Mouse (Mus musculus): ENCODE data around the gene Pdap1. TPM values are rescaled to one million over a fixed set of nuclear protein-coding genes. Genes with fewer than 3 reads are reported as not detected.

The Pdap1 gene
- total and polyA plus RNA-seq, 2 experiments = 16.1 to 19.7 TPM

- H3K9ac ChIP-seq (ENCODE audit: low read depth, low read length) = no peak overlapping the region
- H3K79me2 ChIP-seq (ENCODE audit: control insufficient read depth, insufficient read depth, low read length) = peaks cover 11% of the 10 kb centered on the region; the same call in 1 of the 2 replicates
- H3K4me1 ChIP-seq (ENCODE audit: control insufficient read depth, insufficient read depth, low read length) = peaks cover 4% of the 10 kb centered on the region
- H3K27me3 ChIP-seq (ENCODE audit: control insufficient read depth, insufficient read depth, low read length) = no peaks in the 10 kb centered on the region
- H3K36me3 ChIP-seq (ENCODE audit: control insufficient read depth, insufficient read depth, low read length) = no peaks in the 10 kb centered on the region
- TF ChIP-seq CTCF (IDR thresholded peaks at IDR 0.05; ENCODE audit: low read depth, low read length) (no peak), POLR2A (IDR thresholded peaks at IDR 0.05; ENCODE audit: extremely low read depth, insufficient read depth, low read length) (no peak)
- H3K4me3 ChIP-seq (ENCODE audit: insufficient read depth, low read depth, low read length) = no peak overlapping the region
- 86% methylated on average over 10 of the region's 10 CpGs for WGBS
- no peak overlapping the region for H3K27ac ChIP-seq (replicated peaks; ENCODE audit: insufficient read depth, low read depth, low read length)
- no peak for DNase-seq (ENCODE audit: extremely low read depth, low read depth, low spot score)
Measured at GRCm38 (mm10) chr5:145081866-145082613, 58.0 kb downstream of the Pdap1 start.

Other genes starting within 250 kb of the Pdap1 start
- gene Smurf1, start 174.4 kb downstream of the Pdap1 start, total RNA-seq (2014; rRNA removed) = 5.2 and 6.0 TPM in 2 replicates
- gene Smurf1, start 174.4 kb downstream of the Pdap1 start, polyA plus RNA-seq (2012; rRNA removed) = 6.7 and 8.6 TPM in 2 replicates
- not detected in 2 replicates for gene Gm4871, start 107.5 kb downstream of the Pdap1 start, total RNA-seq (2014; rRNA removed)
- not detected in 2 replicates for gene Gm4871, start 107.5 kb downstream of the Pdap1 start, polyA plus RNA-seq (2012; rRNA removed)
- not detected in 2 replicates for gene 1700018F24Rik, start 97.2 kb downstream of the Pdap1 start, total RNA-seq (2014; rRNA removed)
- gene 1700018F24Rik, start 97.2 kb downstream of the Pdap1 start, polyA plus RNA-seq (2012; rRNA removed) = not detected in 2 replicates
- gene Arpc1a, start 56.4 kb downstream of the Pdap1 start, total RNA-seq (2014; rRNA removed) = 36.0 and 47.1 TPM in 2 replicates
- 64.7 and 66.5 TPM in 2 replicates for gene Arpc1a, start 56.4 kb downstream of the Pdap1 start, polyA plus RNA-seq (2012; rRNA removed)
- gene Kpna7, start 56.2 kb downstream of the Pdap1 start, total RNA-seq (2014; rRNA removed) = not detected in 2 replicates
- gene Kpna7, start 56.2 kb downstream of the Pdap1 start, polyA plus RNA-seq (2012; rRNA removed) = not detected in 2 replicates
- gene Arpc1b, start 26.0 kb downstream of the Pdap1 start, total RNA-seq (2014; rRNA removed) = 30.9 and 61.0 TPM in 2 replicates
- gene Arpc1b, start 26.0 kb downstream of the Pdap1 start, polyA plus RNA-seq (2012; rRNA removed) = 93.8 and 137 TPM in 2 replicates
- 57.9 and 66.4 TPM in 2 replicates for gene Bud31, start 124 bp upstream of the Pdap1 start, total RNA-seq (2014; rRNA removed)
- 45.5 and 45.7 TPM in 2 replicates for gene Bud31, start 124 bp upstream of the Pdap1 start, polyA plus RNA-seq (2012; rRNA removed)
- gene Ptcd1, start 26.9 kb upstream of the Pdap1 start, total RNA-seq (2014; rRNA removed) = 7.2 and 8.3 TPM in 2 replicates
- gene Ptcd1, start 26.9 kb upstream of the Pdap1 start, polyA plus RNA-seq (2012; rRNA removed) = 7.5 and 7.6 TPM in 2 replicates
- gene Cpsf4, start 27.0 kb upstream of the Pdap1 start, total RNA-seq (2014; rRNA removed) = 16.4 TPM in 2 replicates
- gene Cpsf4, start 27.0 kb upstream of the Pdap1 start, polyA plus RNA-seq (2012; rRNA removed) = 16.8 and 20.2 TPM in 2 replicates
- gene Atp5j2, start 51.8 kb upstream of the Pdap1 start, total RNA-seq (2014; rRNA removed) = 331 and 332 TPM in 2 replicates
- gene Atp5j2, start 51.8 kb upstream of the Pdap1 start, polyA plus RNA-seq (2012; rRNA removed) = 171 and 187 TPM in 2 replicates
- 6.8 and 8.5 TPM in 2 replicates for gene Zkscan14, start 61.6 kb upstream of the Pdap1 start, total RNA-seq (2014; rRNA removed)
- gene Zkscan14, start 61.6 kb upstream of the Pdap1 start, polyA plus RNA-seq (2012; rRNA removed) = 1.8 and 2.1 TPM in 2 replicates
- 7.6 and 7.8 TPM in 2 replicates for gene Zkscan5, start 64.3 kb upstream of the Pdap1 start, total RNA-seq (2014; rRNA removed)
- gene Zkscan5, start 64.3 kb upstream of the Pdap1 start, polyA plus RNA-seq (2012; rRNA removed) = 4.8 and 4.9 TPM in 2 replicates
- gene Zfp655, start 91.5 kb upstream of the Pdap1 start, total RNA-seq (2014; rRNA removed) = 29.5 and 29.9 TPM in 2 replicates
- gene Zfp655, start 91.5 kb upstream of the Pdap1 start, polyA plus RNA-seq (2012; rRNA removed) = 11.4 and 11.8 TPM in 2 replicates
- 3.0 and 3.5 TPM in 2 replicates for gene Zscan25, start 140.3 kb upstream of the Pdap1 start, total RNA-seq (2014; rRNA removed)
- 6.5 and 6.7 TPM in 2 replicates for gene Zscan25, start 140.3 kb upstream of the Pdap1 start, polyA plus RNA-seq (2012; rRNA removed)
- 0.18 TPM in 1 of 2 replicates, not detected in the other for gene Cyp3a57, start 205.0 kb upstream of the Pdap1 start, total RNA-seq (2014; rRNA removed)
- gene Cyp3a57, start 205.0 kb upstream of the Pdap1 start, polyA plus RNA-seq (2012; rRNA removed) = not detected in 2 replicates